Mouse (Mus musculus): ENCODE measurements around the gene Hsf2bp. TPM values are rescaled to one million over a fixed set of nuclear protein-coding genes. Genes with fewer than 3 reads are reported as not detected.

Gene Hsf2bp
- polyA plus RNA-seq, 1 experiment from 2014 or later, result 0.13 TPM

DNA sequence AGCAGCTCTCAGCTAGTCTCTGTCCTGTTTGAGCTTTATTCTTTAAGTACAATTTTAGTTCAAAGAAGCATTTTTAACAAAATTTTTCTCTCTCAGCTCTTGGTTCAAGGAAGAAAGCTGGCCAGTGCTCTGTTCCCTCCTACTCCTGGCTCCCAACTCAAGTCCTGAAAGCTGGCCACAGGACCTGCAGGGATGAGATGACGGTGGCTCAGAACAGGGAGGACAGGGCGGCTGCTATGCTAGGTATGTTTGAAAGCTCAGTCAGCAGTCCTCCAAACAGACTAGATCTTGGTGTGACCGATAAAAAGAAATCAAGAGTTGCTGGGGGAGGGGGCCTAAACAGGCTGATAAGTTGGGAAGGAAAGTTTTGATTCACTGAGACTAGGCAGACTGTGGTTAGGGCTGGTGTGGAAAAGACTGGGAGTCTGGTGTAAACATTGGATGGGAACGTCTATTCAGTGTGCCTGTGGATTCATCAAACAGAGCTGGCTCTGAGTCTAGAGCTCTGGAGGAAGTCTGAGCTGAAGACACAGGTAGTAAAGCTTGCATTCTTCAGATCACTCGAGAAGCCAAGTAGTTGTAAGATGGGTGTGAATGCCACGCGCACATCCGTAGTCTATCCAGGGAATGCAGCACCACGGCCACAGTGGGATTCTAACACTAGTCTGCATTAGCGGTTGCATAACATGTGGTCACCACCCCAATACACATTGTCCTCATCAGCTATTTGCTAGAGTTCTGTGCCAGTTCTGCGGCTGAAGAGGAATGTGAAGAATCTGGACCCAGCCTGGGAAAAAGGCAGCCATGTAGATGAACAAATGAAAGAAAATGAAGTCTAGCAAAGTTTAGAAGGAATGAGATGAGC lies 53.6 kb downstream of the Hsf2bp start:
- H3K9ac ChIP-seq (ENCODE audit: low read length), result no peak overlapping the region
- 60% methylated on average over 11 of the region's 11 CpGs for WGBS
- no peaks in the 10 kb centered on the region for H3K27me3 ChIP-seq (ENCODE audit: control insufficient read depth, insufficient read depth, low read length)
- H3K4me3 ChIP-seq (ENCODE audit: low read length), result no peak overlapping the region
- peaks cover 16% of the 10 kb centered on the region for H3K4me1 ChIP-seq (ENCODE audit: control insufficient read depth, insufficient read depth, low read length)
- H3K36me3 ChIP-seq (ENCODE audit: control insufficient read depth, insufficient read depth), result no peaks in the 10 kb centered on the region
- no peaks in the 10 kb centered on the region for H3K9me3 ChIP-seq (replicated peaks; ENCODE audit: control insufficient read depth, low read length)
- H3K27ac ChIP-seq (ENCODE audit: low read length), result peak overlapping the region; percentile 20; the same call in 1 of the 2 replicates
- ATAC-seq (replicated peaks; ENCODE audit: extremely low read depth, insufficient read depth, low FRiP score), result no peak; the same call in 1 of the 2 replicates
- no peak overlapping the region for H3K4me2 ChIP-seq (ENCODE audit: low read depth, low read length)

DNA sequence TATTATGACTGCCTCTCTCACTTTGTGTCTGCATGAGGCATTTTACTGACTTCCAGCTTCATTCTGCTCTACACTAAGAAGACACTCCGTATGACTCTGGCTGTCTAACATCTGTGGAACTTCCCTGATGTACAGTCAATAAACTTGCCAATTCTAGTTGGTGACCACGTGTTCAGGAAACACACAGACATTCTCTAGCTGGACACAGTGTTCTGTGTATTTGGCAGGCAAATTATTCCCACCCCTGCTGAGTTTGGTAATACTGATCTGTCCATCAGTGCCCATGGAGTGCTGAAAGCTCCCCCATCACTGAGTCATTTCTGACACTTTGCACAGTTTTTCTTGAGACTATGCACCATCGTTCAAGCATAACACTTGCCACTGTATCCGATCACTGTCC lies 56.3 kb downstream of the Hsf2bp start:
- Histone ChIP-seq H3K4me1 (ENCODE audit: control insufficient read depth, insufficient read depth, low read length) (peaks cover 16% of the 10 kb centered on the region), H3K9me3 (replicated peaks; ENCODE audit: control insufficient read depth, low read length) (no peaks in the 10 kb centered on the region), H3K27me3 (ENCODE audit: control insufficient read depth, insufficient read depth, low read length) (no peaks in the 10 kb centered on the region), H3K9ac (ENCODE audit: low read length) (no peak overlapping the region), H3K4me3 (ENCODE audit: low read length) (no peak overlapping the region), H3K27ac (ENCODE audit: low read length) (no peak overlapping the region), H3K4me2 (ENCODE audit: low read depth, low read length) (no peak overlapping the region), H3K36me3 (ENCODE audit: control insufficient read depth, insufficient read depth) (no peaks in the 10 kb centered on the region)
- no peak for ATAC-seq (replicated peaks; ENCODE audit: extremely low read depth, insufficient read depth, low FRiP score)
- 71% methylated on average over 4 of the region's 4 CpGs for WGBS

DNA sequence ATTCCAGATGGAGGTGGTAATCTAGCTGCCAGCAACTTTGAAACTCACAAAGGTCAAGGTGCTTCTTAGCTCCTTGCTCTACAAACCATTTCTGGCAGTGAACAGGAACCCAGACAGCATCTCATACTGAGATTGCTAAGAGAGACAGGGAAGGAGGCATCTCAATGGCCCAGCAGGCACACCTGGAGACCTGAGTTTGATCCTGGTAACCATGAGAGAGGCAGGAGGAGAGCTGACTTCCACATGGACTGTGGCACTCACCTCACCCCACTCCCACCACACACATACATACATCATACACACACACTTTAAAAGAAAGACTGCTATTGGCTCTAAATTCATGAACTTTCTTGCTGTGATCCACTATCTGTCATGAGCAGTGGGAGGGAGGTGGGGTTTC lies 59.0 kb downstream of the Hsf2bp start:
- Histone ChIP-seq H3K4me3 (ENCODE audit: low read length) (no peak overlapping the region), H3K9me3 (replicated peaks; ENCODE audit: control insufficient read depth, low read length) (no peaks in the 10 kb centered on the region), H3K4me1 (ENCODE audit: control insufficient read depth, insufficient read depth, low read length) (peaks cover 4% of the 10 kb centered on the region; the same call in 1 of the 2 replicates), H3K27me3 (ENCODE audit: control insufficient read depth, insufficient read depth, low read length) (no peaks in the 10 kb centered on the region), H3K4me2 (ENCODE audit: low read depth, low read length) (no peak overlapping the region), H3K9ac (ENCODE audit: low read length) (no peak overlapping the region), H3K36me3 (ENCODE audit: control insufficient read depth, insufficient read depth) (no peaks in the 10 kb centered on the region), H3K27ac (ENCODE audit: low read length) (no peak overlapping the region)
- ATAC-seq (replicated peaks; ENCODE audit: extremely low read depth, insufficient read depth, low FRiP score), result no peak

DNA sequence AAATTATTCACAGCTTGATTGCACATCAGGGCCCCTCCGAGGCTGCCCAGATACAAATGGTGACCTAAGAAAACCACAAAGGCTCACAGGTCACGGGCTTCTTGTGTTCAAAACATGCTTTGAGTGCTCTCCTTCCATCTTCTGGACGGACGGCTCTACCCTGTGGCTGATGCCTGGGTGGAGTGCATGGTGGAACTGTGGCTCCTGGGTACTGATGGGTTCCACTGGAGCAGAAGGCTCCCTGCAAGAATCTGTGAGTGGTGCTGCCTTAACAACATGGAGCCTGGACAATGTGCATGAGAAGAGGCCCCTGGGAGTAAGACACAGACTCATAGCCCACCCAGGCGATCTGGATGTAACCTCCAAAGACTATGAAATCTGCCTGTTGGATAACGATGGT lies 59.6 kb downstream of the Hsf2bp start:
- WGBS, result 85% methylated on average over 6 of the region's 6 CpGs

DNA sequence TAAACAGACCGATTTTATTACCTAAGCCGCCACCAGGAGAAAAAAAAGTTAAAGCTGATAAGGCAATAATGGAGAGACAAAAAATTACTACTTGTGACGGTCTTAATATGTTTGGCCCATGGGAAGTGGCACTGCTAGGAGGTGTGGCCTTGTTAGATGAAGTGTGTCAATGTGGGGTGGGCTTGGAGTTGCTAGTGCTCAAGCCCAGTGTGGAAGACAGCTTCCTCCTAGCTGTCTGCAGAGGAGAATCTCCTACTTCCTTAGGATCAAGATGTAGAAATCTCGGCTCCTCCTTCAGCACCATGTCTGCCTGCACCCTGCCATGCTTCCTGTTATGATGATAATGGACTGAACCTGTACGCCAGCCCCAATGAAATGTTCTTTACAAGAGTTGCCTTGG lies 61.5 kb downstream of the Hsf2bp start:
- Histone ChIP-seq H3K27ac (ENCODE audit: low read length) (no peak overlapping the region), H3K9ac (ENCODE audit: low read length) (no peak overlapping the region), H3K9me3 (replicated peaks; ENCODE audit: control insufficient read depth, low read length) (no peaks in the 10 kb centered on the region), H3K27me3 (ENCODE audit: control insufficient read depth, insufficient read depth, low read length) (no peaks in the 10 kb centered on the region), H3K4me1 (ENCODE audit: control insufficient read depth, insufficient read depth, low read length) (no peaks in the 10 kb centered on the region), H3K36me3 (ENCODE audit: control insufficient read depth, insufficient read depth) (no peaks in the 10 kb centered on the region), H3K4me2 (ENCODE audit: low read depth, low read length) (no peak overlapping the region), H3K4me3 (ENCODE audit: low read length) (no peak overlapping the region)
- no peak for ATAC-seq (replicated peaks; ENCODE audit: extremely low read depth, insufficient read depth, low FRiP score)
- WGBS, result 77% methylated on average over 5 of the region's 5 CpGs

More for the DNA sequence above, 59.6 kb downstream of the Hsf2bp start:
- Histone ChIP-seq H3K9ac (ENCODE audit: low read length) (no peak overlapping the region), H3K4me2 (ENCODE audit: low read depth, low read length) (no peak overlapping the region), H3K9me3 (replicated peaks; ENCODE audit: control insufficient read depth, low read length) (no peaks in the 10 kb centered on the region), H3K4me1 (ENCODE audit: control insufficient read depth, insufficient read depth, low read length) (no peaks in the 10 kb centered on the region), H3K4me3 (ENCODE audit: low read length) (no peak overlapping the region), H3K27ac (ENCODE audit: low read length) (no peak overlapping the region), H3K36me3 (ENCODE audit: control insufficient read depth, insufficient read depth) (no peaks in the 10 kb centered on the region), H3K27me3 (ENCODE audit: control insufficient read depth, insufficient read depth, low read length) (no peaks in the 10 kb centered on the region)
- no peak for ATAC-seq (replicated peaks; ENCODE audit: extremely low read depth, insufficient read depth, low FRiP score)

DNA sequence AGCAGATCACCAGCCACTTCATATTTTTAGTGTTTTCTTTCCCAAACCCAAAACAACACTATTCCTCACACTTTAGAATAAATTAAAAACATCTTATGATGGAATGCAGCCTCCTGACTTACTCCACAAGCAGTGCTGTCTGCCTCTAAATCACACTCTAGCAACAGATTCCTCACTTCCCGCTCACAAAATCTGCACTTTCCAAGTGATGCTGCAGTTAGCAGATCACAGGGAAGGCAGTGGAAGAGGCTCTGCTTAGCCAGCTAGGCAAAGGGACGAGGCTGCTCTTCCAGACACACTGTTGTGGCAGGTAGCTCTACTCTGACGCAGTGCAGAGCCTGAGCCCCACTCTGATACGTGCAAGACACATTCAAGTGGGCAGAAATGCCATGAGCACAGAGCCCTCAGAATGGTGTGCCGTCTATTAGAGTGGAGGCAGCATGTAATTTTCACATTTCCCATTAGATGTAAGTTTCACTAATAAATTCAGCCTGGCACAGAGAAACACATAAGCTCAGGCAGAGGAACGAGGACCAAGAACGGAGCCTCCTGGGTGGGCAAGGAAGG lies 62.4 kb downstream of the Hsf2bp start:
- H3K4me3 ChIP-seq (ENCODE audit: low read length), result no peak overlapping the region
- H3K9me3 ChIP-seq (replicated peaks; ENCODE audit: control insufficient read depth, low read length), result no peaks in the 10 kb centered on the region
- H3K27ac ChIP-seq (ENCODE audit: low read length), result no peak overlapping the region
- H3K27me3 ChIP-seq (ENCODE audit: control insufficient read depth, insufficient read depth, low read length), result no peaks in the 10 kb centered on the region
- no peaks in the 10 kb centered on the region for H3K36me3 ChIP-seq (ENCODE audit: control insufficient read depth, insufficient read depth)
- H3K4me1 ChIP-seq (ENCODE audit: control insufficient read depth, insufficient read depth, low read length), result no peaks in the 10 kb centered on the region
- no peak overlapping the region for H3K4me2 ChIP-seq (ENCODE audit: low read depth, low read length)
- ATAC-seq (replicated peaks; ENCODE audit: extremely low read depth, insufficient read depth, low FRiP score), result no peak
- no peak overlapping the region for H3K9ac ChIP-seq (ENCODE audit: low read length)
- 52% methylated on average over 7 of the region's 7 CpGs for WGBS

DNA sequence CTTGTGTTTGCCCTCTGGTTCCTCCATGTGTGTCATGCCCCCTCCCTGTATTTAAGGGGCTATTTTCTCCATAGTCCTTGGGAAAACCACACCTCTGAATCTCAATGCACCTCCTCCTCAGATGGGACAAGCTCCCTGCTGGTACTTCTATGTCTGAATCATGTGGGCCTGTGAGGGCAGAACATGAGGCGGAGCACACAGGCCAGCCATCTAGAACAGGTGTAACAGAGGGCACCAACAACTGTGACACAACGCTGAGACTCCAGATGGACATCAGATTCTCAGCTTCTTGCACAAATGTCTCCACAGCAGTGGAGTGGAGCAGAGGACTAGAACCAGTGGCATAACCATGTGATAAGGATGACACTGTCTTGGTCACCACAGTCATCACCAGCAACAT lies 65.3 kb downstream of the Hsf2bp start:
- Histone ChIP-seq H3K36me3 (ENCODE audit: control insufficient read depth, insufficient read depth) (no peaks in the 10 kb centered on the region), H3K9ac (ENCODE audit: low read length) (no peak overlapping the region), H3K27ac (ENCODE audit: low read length) (no peak overlapping the region), H3K27me3 (ENCODE audit: control insufficient read depth, insufficient read depth, low read length) (no peaks in the 10 kb centered on the region), H3K4me2 (ENCODE audit: low read depth, low read length) (no peak overlapping the region), H3K9me3 (replicated peaks; ENCODE audit: control insufficient read depth, low read length) (no peaks in the 10 kb centered on the region), H3K4me1 (ENCODE audit: control insufficient read depth, insufficient read depth, low read length) (no peaks in the 10 kb centered on the region), H3K4me3 (ENCODE audit: low read length) (no peak overlapping the region)
- no peak for ATAC-seq (replicated peaks; ENCODE audit: extremely low read depth, insufficient read depth, low FRiP score)
- WGBS, result 86% methylated on average over 2 of the region's 2 CpGs

DNA sequence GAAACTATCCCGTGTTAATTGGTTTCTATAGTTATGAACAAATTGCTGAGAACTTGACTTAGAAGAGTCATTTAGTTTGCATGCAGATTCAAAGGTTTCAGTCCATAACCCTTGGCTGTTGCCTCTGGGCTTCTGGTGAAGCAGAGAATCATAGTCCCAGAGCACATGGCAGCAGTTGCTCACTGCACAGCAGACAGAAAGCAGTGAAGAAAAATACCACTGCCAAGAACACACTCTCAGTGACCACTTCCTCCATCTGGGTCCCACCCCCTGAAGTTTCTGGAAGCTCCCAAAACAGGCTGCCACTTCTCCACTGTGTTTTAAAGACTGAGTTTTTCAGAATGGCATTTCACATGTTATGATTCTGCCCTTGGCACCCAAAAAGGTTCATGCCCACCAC lies 67.3 kb downstream of the Hsf2bp start:
- no peaks in the 10 kb centered on the region for H3K9me3 ChIP-seq (replicated peaks; ENCODE audit: control insufficient read depth, low read length)
- WGBS, result 73% methylated on average over 1 of the region's 1 CpGs
- H3K4me3 ChIP-seq (ENCODE audit: low read length), result no peak overlapping the region
- H3K4me1 ChIP-seq (ENCODE audit: control insufficient read depth, insufficient read depth, low read length), result 0 out of 2 replicates have a peak, but pooled peaks cover 2% of the 10 kb centered on the region
- ATAC-seq (replicated peaks; ENCODE audit: extremely low read depth, insufficient read depth, low FRiP score), result no peak
- no peak overlapping the region for H3K4me2 ChIP-seq (ENCODE audit: low read depth, low read length)
- H3K27ac ChIP-seq (ENCODE audit: low read length), result no peak overlapping the region
- no peak overlapping the region for H3K9ac ChIP-seq (ENCODE audit: low read length)
- no peaks in the 10 kb centered on the region for H3K27me3 ChIP-seq (ENCODE audit: control insufficient read depth, insufficient read depth, low read length)
- H3K36me3 ChIP-seq (ENCODE audit: control insufficient read depth, insufficient read depth), result no peaks in the 10 kb centered on the region

DNA sequence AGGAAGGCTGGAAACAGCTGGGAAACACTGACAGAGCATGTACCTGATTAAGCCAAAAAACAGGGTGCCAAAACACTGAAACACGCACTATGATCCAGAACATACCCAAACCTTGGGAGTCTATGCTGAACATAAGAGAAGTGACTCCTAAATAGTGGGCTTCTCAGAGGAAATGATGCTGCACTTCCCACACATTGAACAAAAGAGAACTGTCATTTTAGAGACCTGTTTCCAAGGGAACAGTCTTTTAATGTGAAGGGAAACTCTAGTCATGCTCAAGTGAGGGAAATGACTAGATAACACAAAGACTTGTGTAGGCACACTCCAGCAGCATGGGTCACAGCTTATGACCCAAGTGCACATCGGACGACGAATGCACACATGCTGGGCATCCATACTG lies 68.8 kb downstream of the Hsf2bp start:
- no peaks in the 10 kb centered on the region for H3K36me3 ChIP-seq (ENCODE audit: control insufficient read depth, insufficient read depth)
- ATAC-seq (replicated peaks; ENCODE audit: extremely low read depth, insufficient read depth, low FRiP score), result no peak
- 0 out of 2 replicates have a peak, but pooled peaks cover 2% of the 10 kb centered on the region for H3K4me1 ChIP-seq (ENCODE audit: control insufficient read depth, insufficient read depth, low read length)
- no peaks in the 10 kb centered on the region for H3K9me3 ChIP-seq (replicated peaks; ENCODE audit: control insufficient read depth, low read length)
- no peak overlapping the region for H3K27ac ChIP-seq (ENCODE audit: low read length)
- no peaks in the 10 kb centered on the region for H3K27me3 ChIP-seq (ENCODE audit: control insufficient read depth, insufficient read depth, low read length)
- no peak overlapping the region for H3K4me3 ChIP-seq (ENCODE audit: low read length)
- H3K9ac ChIP-seq (ENCODE audit: low read length), result no peak overlapping the region
- no peak overlapping the region for H3K4me2 ChIP-seq (ENCODE audit: low read depth, low read length)
- whole genome bisulfite sequencing, result 72% methylated on average over 4 of the region's 4 CpGs
